Mouse (Mus musculus): Measurements from ENCODE around the gene Ube2h. TPM values are rescaled to one million over a fixed set of nuclear protein-coding genes. Genes with fewer than 3 reads are reported as not detected.

Ube2h gene
- 41.8 TPM for polyA plus RNA-seq (2014; fragmentation: Illumina TruSeq; extraction: RNeasy Lipid Tissue Mini Kit (QIAGEN cat#74804); ENCODE audit: low read depth, low replicate concordance)

DNA sequence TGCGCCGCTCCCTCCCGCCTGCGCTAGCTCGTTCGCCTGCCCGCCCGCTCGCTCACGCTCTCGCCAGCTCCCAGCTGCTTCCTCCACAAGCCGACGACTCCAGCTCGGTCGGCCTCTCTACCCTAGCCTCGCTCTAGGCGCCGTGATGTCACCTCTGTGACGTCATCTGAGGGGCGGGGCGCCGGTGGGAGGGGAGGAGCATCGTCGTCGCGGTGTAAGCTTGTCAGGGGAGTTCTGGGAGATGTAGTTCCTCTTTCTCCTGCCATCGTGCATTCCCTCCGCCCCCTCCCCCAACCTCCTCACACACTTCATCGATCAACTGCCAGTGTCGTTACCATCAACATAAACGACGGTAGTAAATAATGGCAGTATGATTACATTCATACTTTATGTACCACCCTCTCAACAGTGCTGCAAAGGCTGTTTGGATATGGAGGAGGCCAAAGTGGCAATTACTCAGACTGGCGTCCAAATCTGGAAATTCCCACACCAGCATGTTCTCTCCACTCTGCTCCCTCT, at the start of gene Ube2h:
Gene Ube2h, minus strand, starts transcription at position 141 of the 519 bp plus-strand sequence.

Other genes starting within 250 kb of the Ube2h start
- gene Zc3hc1, start 86.5 kb upstream of the Ube2h start, polyA plus RNA-seq (2014; fragmentation: Illumina TruSeq; extraction: RNeasy Lipid Tissue Mini Kit (QIAGEN cat#74804); ENCODE audit: low read depth, low replicate concordance): 1.7 TPM
- 55.3 TPM for gene Klhdc10, start 97.3 kb upstream of the Ube2h start, polyA plus RNA-seq (2014; fragmentation: Illumina TruSeq; extraction: RNeasy Lipid Tissue Mini Kit (QIAGEN cat#74804); ENCODE audit: low read depth, low replicate concordance)
- 29.1 TPM for gene Tmem209, start 205.2 kb upstream of the Ube2h start, polyA plus RNA-seq (2014; fragmentation: Illumina TruSeq; extraction: RNeasy Lipid Tissue Mini Kit (QIAGEN cat#74804); ENCODE audit: low read depth, low replicate concordance)
- gene Ssmem1, start 205.3 kb upstream of the Ube2h start, polyA plus RNA-seq (2014; fragmentation: Illumina TruSeq; extraction: RNeasy Lipid Tissue Mini Kit (QIAGEN cat#74804); ENCODE audit: low read depth, low replicate concordance): not detected
- gene Cpa2, start 237.0 kb upstream of the Ube2h start, polyA plus RNA-seq (2014; fragmentation: Illumina TruSeq; extraction: RNeasy Lipid Tissue Mini Kit (QIAGEN cat#74804); ENCODE audit: low read depth, low replicate concordance): not detected